Mouse (Mus musculus) testis, adult 2 months (tissue): ENCODE measurements around the gene Carmil3.

ENCODE experiments used
- CTCF ChIP-seq: fragments of 200-500 bp; IDR thresholded peaks from 2 replicates; pipeline ENCODE4 v1.5.1; 2012; ENCODE audit warnings: low read depth, mild to moderate bottlenecking, inconsistent platforms, low read length, moderate library complexity; ENCODE audit not compliant: control insufficient read depth, insufficient read depth, insufficient replicate concordance
- POLR2A ChIP-seq: fragments of 200-500 bp; IDR thresholded peaks from 2 replicates; pipeline ENCODE4 v1.6.1; 2012; ENCODE audit warnings: low read depth, mild to moderate bottlenecking, inconsistent platforms, low read length, moderate library complexity; ENCODE audit not compliant: control insufficient read depth

- no peak for TF ChIP-seq POLR2A
- no peak for TF ChIP-seq CTCF
Observed at GRCm38 (mm10) chr14:55515846-55516245, 25.4 kb downstream of the Carmil3 start.
